9 mouse cellular contexts compared by ENCODE assay signal in the genomic region with DNA sequence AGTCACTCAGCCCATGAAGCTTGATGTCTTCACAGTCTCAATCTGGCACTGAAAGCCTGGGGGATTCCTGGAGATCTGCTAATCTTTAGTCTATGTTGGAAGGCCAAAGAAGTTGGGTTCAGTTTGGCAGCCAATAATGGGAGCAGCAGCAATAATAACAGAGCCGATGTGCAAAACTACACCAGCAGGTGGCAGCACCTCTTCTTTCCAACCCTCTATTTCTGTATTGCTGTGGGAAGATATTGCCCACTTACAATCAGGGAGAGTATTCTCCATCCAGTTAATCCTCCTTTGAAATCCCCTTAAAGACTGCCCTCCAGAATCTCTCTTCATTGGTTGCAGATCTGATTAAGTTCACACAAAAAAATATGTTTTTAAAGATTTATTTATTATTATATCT. TPM values are rescaled to one million over a fixed set of nuclear protein-coding genes. Genes with fewer than 3 reads are reported as not detected.
DNase-seq lines count a peak whose midpoint lies in the region; ATAC-seq and TF ChIP-seq lines count a peak whose summit lies in the region.
"Had no signal": no experiment of that assay in that cellular context is flagged by ENCODE, and none has a peak within 500 bp of the region (broad histone marks: within the 10 kb centered on the region; RNA-seq: fewer than 3 reads in every experiment).

No protein-coding gene starts in this region.

- H3K4me2 ChIP-seq in forebrain, embryonic 11.5 days (ENCODE audit: low read depth, low read length, severe bottlenecking): no peak overlapping the region
- no peak overlapping the region for H3K4me2 ChIP-seq in forebrain, embryonic 16.5 days (ENCODE audit: low read length)
- no peak overlapping the region for H3K4me2 ChIP-seq in hindbrain, embryonic 15.5 days
- no peak overlapping the region for H3K4me2 ChIP-seq in lung, embryonic 14.5 days

- no peak overlapping the region for H3K27ac ChIP-seq in forebrain, embryonic 11.5 days (ENCODE audit: low read depth, low read length)
- H3K27ac ChIP-seq in forebrain, embryonic 16.5 days (ENCODE audit: low read length): no peak overlapping the region
- H3K27ac ChIP-seq in hindbrain, embryonic 15.5 days (replicated peaks): no peak overlapping the region
- H3K27ac ChIP-seq in lung, embryonic 14.5 days (ENCODE audit: low read depth): no peak overlapping the region
- H3K27ac ChIP-seq in spleen, adult 2 months (ENCODE audit: insufficient read depth, low read length): no peak overlapping the region

- no peaks in the 10 kb centered on the region for H3K9me3 ChIP-seq in forebrain, embryonic 11.5 days (ENCODE audit: control insufficient read depth, low read length)
- H3K9me3 ChIP-seq in forebrain, embryonic 16.5 days (ENCODE audit: control insufficient read depth, low read length): no peaks in the 10 kb centered on the region
- no peaks in the 10 kb centered on the region for H3K9me3 ChIP-seq in hindbrain, embryonic 15.5 days
- H3K9me3 ChIP-seq in lung, embryonic 14.5 days (ENCODE audit: low read depth, low read length): no peaks in the 10 kb centered on the region

- TF ChIP-seq CTCF in lung, embryonic 14.5 days (IDR thresholded peaks at IDR 0.05; ENCODE audit: low read depth): peak; percentile 79
- TF ChIP-seq CTCF in spleen, adult 2 months (IDR thresholded peaks at IDR 0.05; ENCODE audit: extremely low read depth, insufficient read depth, insufficient read length, insufficient replicate concordance): peak; percentile 33; the same call in 1 of the 2 replicates

- H3K4me1 ChIP-seq in forebrain, embryonic 11.5 days (replicated peaks; ENCODE audit: control insufficient read depth, insufficient read depth, low read length): no peaks in the 10 kb centered on the region
- no peaks in the 10 kb centered on the region for H3K4me1 ChIP-seq in forebrain, embryonic 16.5 days (replicated peaks; ENCODE audit: control insufficient read depth, insufficient read depth, low read length)
- H3K4me1 ChIP-seq in hindbrain, embryonic 15.5 days (replicated peaks): no peaks in the 10 kb centered on the region
- no peaks in the 10 kb centered on the region for H3K4me1 ChIP-seq in lung, embryonic 14.5 days (ENCODE audit: insufficient read depth)
- H3K4me1 ChIP-seq in spleen, adult 2 months (ENCODE audit: control insufficient read depth, insufficient read depth, insufficient read length): no peaks in the 10 kb centered on the region

- WGBS in forebrain, embryonic 11.5 days: 14% methylated on average over 1 of the region's 1 CpGs
- whole genome bisulfite sequencing in forebrain, embryonic 16.5 days: 14% methylated on average over 1 of the region's 1 CpGs
- 18% methylated on average over 1 of the region's 1 CpGs for WGBS in hindbrain, embryonic 15.5 days
- WGBS in lung, embryonic 14.5 days: 6% methylated on average over 1 of the region's 1 CpGs
- 0% methylated on average over 1 of the region's 1 CpGs for WGBS in spleen, adult 2 months

- ATAC-seq in forebrain, embryonic 11.5 days (replicated peaks; ENCODE audit: low FRiP score): 0 out of 2 replicates have a peak, but pooled peaks have one; percentile 51
- ATAC-seq in forebrain, embryonic 16.5 days: no peak
- ATAC-seq in hindbrain, embryonic 15.5 days (ENCODE audit: low FRiP score, low read depth): peak; percentile 72; the same call in 1 of the 2 replicates
- no peak for ATAC-seq in lung, embryonic 14.5 days (ENCODE audit: insufficient read depth)

- TF ChIP-seq POLR2A in spleen, adult 2 months (IDR thresholded peaks at IDR 0.05; ENCODE audit: low read depth, low read length): no peak

- H3K27me3 ChIP-seq in forebrain, embryonic 11.5 days (ENCODE audit: control insufficient read depth, insufficient read depth, low read length): no peaks in the 10 kb centered on the region
- no peaks in the 10 kb centered on the region for H3K27me3 ChIP-seq in forebrain, embryonic 16.5 days (replicated peaks; ENCODE audit: control insufficient read depth, insufficient read depth, low read length)
- H3K27me3 ChIP-seq in hindbrain, embryonic 15.5 days: no peaks in the 10 kb centered on the region
- no peaks in the 10 kb centered on the region for H3K27me3 ChIP-seq in lung, embryonic 14.5 days (ENCODE audit: insufficient read depth, low read length)
- H3K27me3 ChIP-seq in spleen, adult 2 months (ENCODE audit: control insufficient read depth, insufficient read depth, low read length): no peaks in the 10 kb centered on the region

- no peak overlapping the region for H3K4me3 ChIP-seq in forebrain, embryonic 11.5 days (ENCODE audit: low read depth, low read length)
- H3K4me3 ChIP-seq in forebrain, embryonic 16.5 days (replicated peaks; ENCODE audit: low read length): no peak overlapping the region
- H3K4me3 ChIP-seq in hindbrain, embryonic 15.5 days: no peak overlapping the region
- H3K4me3 ChIP-seq in lung, embryonic 14.5 days (ENCODE audit: low read depth, low read length): no peak overlapping the region
- no peak overlapping the region for H3K4me3 ChIP-seq in spleen, adult 2 months (ENCODE audit: extremely low read depth, insufficient read depth, insufficient read length)

- no peaks in the 10 kb centered on the region for H3K36me3 ChIP-seq in forebrain, embryonic 11.5 days (ENCODE audit: control insufficient read depth, insufficient read depth, low read length)
- no peaks in the 10 kb centered on the region for H3K36me3 ChIP-seq in forebrain, embryonic 16.5 days (ENCODE audit: control insufficient read depth, insufficient read depth)
- H3K36me3 ChIP-seq in hindbrain, embryonic 15.5 days: no peaks in the 10 kb centered on the region
- no peaks in the 10 kb centered on the region for H3K36me3 ChIP-seq in lung, embryonic 14.5 days (ENCODE audit: insufficient read depth)
- no peaks in the 10 kb centered on the region for H3K36me3 ChIP-seq in spleen, adult 2 months (ENCODE audit: control insufficient read depth, insufficient read depth, low read length)

- no peak overlapping the region for H3K9ac ChIP-seq in forebrain, embryonic 11.5 days (ENCODE audit: low read length)
- no peak overlapping the region for H3K9ac ChIP-seq in forebrain, embryonic 16.5 days (replicated peaks; ENCODE audit: low read depth, low read length)
- H3K9ac ChIP-seq in hindbrain, embryonic 15.5 days: no peak overlapping the region
- no peak overlapping the region for H3K9ac ChIP-seq in lung, embryonic 14.5 days

- DNase-seq in forebrain, embryonic 11.5 days (ENCODE audit: low spot score): peak; percentile 60
- DNase-seq in ovary, postnatal 14 days (ENCODE audit: low spot score): peak; percentile 37
- DNase-seq in ovary, adult 18-20 months (ENCODE audit: low spot score): no peak
- peak; percentile 21 to 58 for DNase-seq in adrenal gland, postnatal 36 days
- DNase-seq in lung, embryonic 14.5 days: peak; percentile 81
- DNase-seq in spleen, adult 2 months (ENCODE audit: low read depth in 1 of 2, low spot score in 2 of 2): peak; percentile 18 to 50

RNA-seq across cellular contexts. Expression of a gene that starts 3.5 kb away (rescaled TPM):
- polyA plus RNA-seq in forebrain, embryonic 11.5 days (2014; fragmentation: Nextera tagmentation; extraction: Ambion mirVana): 1.8 and 2.2 TPM in 2 replicates
- 1.4 and 1.9 TPM in 2 replicates for polyA plus RNA-seq in forebrain, embryonic 16.5 days (2015; fragmentation: Nextera tagmentation; extraction: Ambion mirVana)
- 1 to 10 TPM; 3.2 to 5.8 TPM for total RNA-seq in adrenal gland, postnatal 36 days (2021)
- 2.6 and 3.0 TPM in 2 replicates for polyA plus RNA-seq in hindbrain, embryonic 15.5 days (2015; fragmentation: Nextera tagmentation; extraction: Ambion mirVana)
- polyA plus RNA-seq in lung, embryonic 14.5 days (2014; fragmentation: Nextera tagmentation; extraction: Ambion mirVana): 5.2 and 6.0 TPM in 2 replicates
- polyA plus RNA-seq in spleen, adult 2 months (2012; rRNA removed): 2.1 and 3.9 TPM in 2 replicates

RNA-seq across cellular contexts. Expression of a gene that starts 15.3 kb away (rescaled TPM):
- not detected in 2 replicates for polyA plus RNA-seq in forebrain, embryonic 11.5 days (2014; fragmentation: Nextera tagmentation; extraction: Ambion mirVana)
- polyA plus RNA-seq in forebrain, embryonic 16.5 days (2015; fragmentation: Nextera tagmentation; extraction: Ambion mirVana): 0.14 TPM in 1 of 2 replicates, not detected in the other
- total RNA-seq in adrenal gland, postnatal 36 days (2021): not detected
- polyA plus RNA-seq in hindbrain, embryonic 15.5 days (2015; fragmentation: Nextera tagmentation; extraction: Ambion mirVana): 0.13 and 0.19 TPM in 2 replicates
- polyA plus RNA-seq in lung, embryonic 14.5 days (2014; fragmentation: Nextera tagmentation; extraction: Ambion mirVana): 0.12 TPM in 1 of 2 replicates, not detected in the other
- polyA plus RNA-seq in spleen, adult 2 months (2012; rRNA removed): 0.12 and 0.14 TPM in 2 replicates

RNA-seq across cellular contexts. Expression of a gene that starts 32.5 kb away (rescaled TPM):
- not detected in 2 replicates for polyA plus RNA-seq in forebrain, embryonic 11.5 days (2014; fragmentation: Nextera tagmentation; extraction: Ambion mirVana)
- not detected in 2 replicates for polyA plus RNA-seq in forebrain, embryonic 16.5 days (2015; fragmentation: Nextera tagmentation; extraction: Ambion mirVana)
- total RNA-seq in adrenal gland, postnatal 36 days (2021): not detected
- polyA plus RNA-seq in hindbrain, embryonic 15.5 days (2015; fragmentation: Nextera tagmentation; extraction: Ambion mirVana): not detected in 2 replicates
- not detected in 2 replicates for polyA plus RNA-seq in lung, embryonic 14.5 days (2014; fragmentation: Nextera tagmentation; extraction: Ambion mirVana)
- polyA plus RNA-seq in spleen, adult 2 months (2012; rRNA removed): 1.2 and 1.7 TPM in 2 replicates

RNA-seq across cellular contexts. Expression of a gene that starts 52.2 kb away (rescaled TPM):
- polyA plus RNA-seq in forebrain, embryonic 11.5 days (2014; fragmentation: Nextera tagmentation; extraction: Ambion mirVana): not detected in 2 replicates
- polyA plus RNA-seq in forebrain, embryonic 16.5 days (2015; fragmentation: Nextera tagmentation; extraction: Ambion mirVana): not detected in 2 replicates
- under 1 TPM in 1 of 2 experiments, not detected in 1; 0.92 TPM for total RNA-seq in adrenal gland, postnatal 36 days (2021)
- not detected in 2 replicates for polyA plus RNA-seq in hindbrain, embryonic 15.5 days (2015; fragmentation: Nextera tagmentation; extraction: Ambion mirVana)
- polyA plus RNA-seq in lung, embryonic 14.5 days (2014; fragmentation: Nextera tagmentation; extraction: Ambion mirVana): not detected in 2 replicates
- not detected in 2 replicates for polyA plus RNA-seq in spleen, adult 2 months (2012; rRNA removed)
- polyA plus RNA-seq: heart, embryonic 16.5 days had no signal

Comparison
In these comparisons a context has a peak if more than half of its experiments do, and no peak if none do; other contexts are left out.
1. ATAC-seq: peak in forebrain, embryonic 11.5 days (single experiment) and hindbrain, embryonic 15.5 days (single experiment); none in forebrain, embryonic 16.5 days (single experiment) and lung, embryonic 14.5 days (single experiment).